Comparison of ENCODE assay signal across 19 mouse cellular contexts in genomic region chr13:29768104-29768503, GRCm38 (mm10).
DNase-seq lines count a peak whose midpoint lies in the region; ATAC-seq and TF ChIP-seq lines count a peak whose summit lies in the region.
"Had no signal": no experiment of that assay in that cellular context is flagged by ENCODE, and none has a peak within 500 bp of the region (broad histone marks: within the 10 kb centered on the region; RNA-seq: fewer than 3 reads in every experiment).

No protein-coding gene starts in this region.

- H3K9me3 ChIP-seq in stomach, postnatal 0 days (ENCODE audit: control insufficient read depth, low read length), result no peaks in the 10 kb centered on the region
- H3K9me3 ChIP-seq in forebrain, embryonic 11.5 days (ENCODE audit: control insufficient read depth, low read length), result no peaks in the 10 kb centered on the region
- H3K9me3 ChIP-seq: embryonic facial prominence, embryonic 12.5 days; forebrain, embryonic 13.5 days; hindbrain, embryonic 13.5 days had no signal

- H3K27me3 ChIP-seq in stomach, postnatal 0 days (ENCODE audit: control insufficient read depth, insufficient read depth, low read length), result no peaks in the 10 kb centered on the region
- no peaks in the 10 kb centered on the region for H3K27me3 ChIP-seq in forebrain, embryonic 11.5 days (ENCODE audit: control insufficient read depth, insufficient read depth, low read length)
- H3K27me3 ChIP-seq: embryonic facial prominence, embryonic 12.5 days; forebrain, embryonic 13.5 days; hindbrain, embryonic 13.5 days had no signal

- peaks cover 11% of the 10 kb centered on the region for H3K4me1 ChIP-seq in stomach, postnatal 0 days (replicated peaks; ENCODE audit: control insufficient read depth, insufficient read depth)
- peaks cover 8% of the 10 kb centered on the region; the same call in 1 of the 2 replicates for H3K4me1 ChIP-seq in forebrain, embryonic 11.5 days (replicated peaks; ENCODE audit: control insufficient read depth, insufficient read depth, low read length)

- peak; percentile 77 for ATAC-seq in megakaryocyte, adult 5-6 weeks (ENCODE audit: poor library complexity, severe bottlenecking)
- ATAC-seq in stomach, postnatal 0 days (ENCODE audit: low FRiP score, low TSS enrichment), result no peak
- ATAC-seq in forebrain, embryonic 11.5 days (replicated peaks; ENCODE audit: low FRiP score), result no peak
- ATAC-seq: forebrain, embryonic 13.5 days; forebrain, postnatal 0 days; hindbrain, postnatal 0 days had no signal

- no peak overlapping the region for H3K4me3 ChIP-seq in stomach, postnatal 0 days (ENCODE audit: low read depth, low read length)
- no peak overlapping the region for H3K4me3 ChIP-seq in forebrain, embryonic 11.5 days (ENCODE audit: low read depth, low read length)
- H3K4me3 ChIP-seq: embryonic facial prominence, embryonic 12.5 days; forebrain, embryonic 13.5 days; hindbrain, embryonic 13.5 days had no signal

- no peak for TF ChIP-seq EP300 in stomach, postnatal 0 days (optimal IDR thresholded peaks at IDR 0.05)

- no peak for TF ChIP-seq CTCF in stomach, postnatal 0 days (IDR thresholded peaks at IDR 0.05; ENCODE audit: low read depth)

- H3K36me3 ChIP-seq in stomach, postnatal 0 days (ENCODE audit: control insufficient read depth, insufficient read depth, low read length), result no peaks in the 10 kb centered on the region
- H3K36me3 ChIP-seq in forebrain, embryonic 11.5 days (ENCODE audit: control insufficient read depth, insufficient read depth, low read length), result no peaks in the 10 kb centered on the region
- H3K36me3 ChIP-seq: embryonic facial prominence, embryonic 12.5 days; hindbrain, embryonic 13.5 days had no signal

- WGBS in stomach, postnatal 0 days, result 70% methylated on average over 1 of the region's 1 CpGs
- 78% methylated on average over 1 of the region's 1 CpGs for WGBS in forebrain, embryonic 11.5 days

- peak; percentile 40 for DNase-seq in A20 (ENCODE audit: low read depth, low spot score)
- peak; percentile 22 for DNase-seq in MEL-GATA-1-ER (ENCODE audit: extremely low read depth, low read depth)
- DNase-seq in stomach, postnatal 0 days (ENCODE audit: low spot score), result no peak
- DNase-seq in retina, postnatal 1 day, result no peak
- no peak for DNase-seq in testis, postnatal 14 days (ENCODE audit: low spot score)
- DNase-seq in forebrain, embryonic 11.5 days (ENCODE audit: low spot score), result no peak
- DNase-seq: adrenal gland, adult 8-10 months; adrenal gland, postnatal 36 days; cerebellum, adult 2 months; cerebellum, postnatal 14 days; forebrain, postnatal 0 days; gastrocnemius, postnatal 14 days; heart, postnatal 10 days; heart, postnatal 4 days had no signal

- H3K4me2 ChIP-seq in stomach, postnatal 0 days (replicated peaks; ENCODE audit: low read depth), result no peak overlapping the region
- no peak overlapping the region for H3K4me2 ChIP-seq in forebrain, embryonic 11.5 days (ENCODE audit: low read depth, low read length, severe bottlenecking)
- H3K4me2 ChIP-seq: embryonic facial prominence, embryonic 12.5 days; forebrain, embryonic 13.5 days; hindbrain, embryonic 13.5 days had no signal

- no peak overlapping the region for H3K9ac ChIP-seq in stomach, postnatal 0 days (ENCODE audit: low read length)
- no peak overlapping the region for H3K9ac ChIP-seq in forebrain, embryonic 11.5 days (ENCODE audit: low read length)
- H3K9ac ChIP-seq: embryonic facial prominence, embryonic 12.5 days; forebrain, embryonic 13.5 days; forebrain, postnatal 0 days; hindbrain, embryonic 13.5 days had no signal

- H3K27ac ChIP-seq in stomach, postnatal 0 days (replicated peaks), result 0 out of 2 replicates have a peak overlapping the region, but pooled peaks have one; percentile 4
- no peak overlapping the region for H3K27ac ChIP-seq in forebrain, embryonic 11.5 days (ENCODE audit: low read depth, low read length)
- H3K27ac ChIP-seq: hindbrain, embryonic 13.5 days; hindbrain, postnatal 0 days had no signal

Comparison
In these comparisons a context has a peak if more than half of its experiments do, and no peak if none do; other contexts are left out.
1. DNase-seq: peak in A20 (single experiment) and MEL-GATA-1-ER (single experiment); none in stomach, postnatal 0 days (single experiment), retina, postnatal 1 day (single experiment), testis, postnatal 14 days (single experiment) and forebrain, embryonic 11.5 days (single experiment).